Comparison of ENCODE assay signal across 9 mouse cellular contexts in genomic region chr1:131493966-131494898, GRCm38 (mm10). TPM values are rescaled to one million over a fixed set of nuclear protein-coding genes. Genes with fewer than 3 reads are reported as not detected.
DNase-seq lines count a peak whose midpoint lies in the region; ATAC-seq and TF ChIP-seq lines count a peak whose summit lies in the region.
"Had no signal": no experiment of that assay in that cellular context is flagged by ENCODE, and none has a peak within 500 bp of the region (broad histone marks: within the 10 kb centered on the region; RNA-seq: fewer than 3 reads in every experiment).

No protein-coding gene starts in this region.

- TF ChIP-seq CTCF in liver, postnatal 0 days (IDR thresholded peaks at IDR 0.05; ENCODE audit: low read depth): no peak

- no peak for TF ChIP-seq EP300 in liver, postnatal 0 days (IDR thresholded peaks at IDR 0.05; ENCODE audit: low read depth)

- WGBS in liver, embryonic 12.5 days (ENCODE audit: insufficient replicate concordance): 70% methylated on average over 4 of the region's 4 CpGs
- 72% methylated on average over 4 of the region's 4 CpGs for WGBS in liver, postnatal 0 days (ENCODE audit: insufficient replicate concordance)
- WGBS in forebrain, embryonic 12.5 days: 85% methylated on average over 4 of the region's 4 CpGs

- H3K4me2 ChIP-seq in liver, embryonic 12.5 days: no peak overlapping the region
- no peak overlapping the region for H3K4me2 ChIP-seq in liver, postnatal 0 days (ENCODE audit: low read depth, low read length)
- no peak overlapping the region for H3K4me2 ChIP-seq in forebrain, embryonic 12.5 days
- H3K4me2 ChIP-seq: hindbrain, embryonic 15.5 days had no signal

- no peak overlapping the region for H3K27ac ChIP-seq in liver, embryonic 12.5 days
- no peak overlapping the region for H3K27ac ChIP-seq in liver, postnatal 0 days (ENCODE audit: low read depth)
- H3K27ac ChIP-seq in forebrain, embryonic 12.5 days: no peak overlapping the region
- H3K27ac ChIP-seq: hindbrain, embryonic 15.5 days had no signal

- H3K27me3 ChIP-seq in liver, embryonic 12.5 days (replicated peaks): no peaks in the 10 kb centered on the region
- H3K27me3 ChIP-seq in liver, postnatal 0 days (ENCODE audit: insufficient read depth, low read length): no peaks in the 10 kb centered on the region
- H3K27me3 ChIP-seq in forebrain, embryonic 12.5 days: no peaks in the 10 kb centered on the region
- H3K27me3 ChIP-seq: hindbrain, embryonic 15.5 days had no signal

- H3K9me3 ChIP-seq in liver, embryonic 12.5 days (replicated peaks): no peaks in the 10 kb centered on the region
- H3K9me3 ChIP-seq in liver, postnatal 0 days (ENCODE audit: low read length): no peaks in the 10 kb centered on the region
- H3K9me3 ChIP-seq in forebrain, embryonic 12.5 days: no peaks in the 10 kb centered on the region
- H3K9me3 ChIP-seq: hindbrain, embryonic 15.5 days had no signal

- H3K4me1 ChIP-seq in liver, embryonic 12.5 days: peaks cover 19% of the 10 kb centered on the region
- peaks cover 10% of the 10 kb centered on the region; the same call in 1 of the 2 replicates for H3K4me1 ChIP-seq in liver, postnatal 0 days (ENCODE audit: insufficient read depth)
- peaks cover 9% of the 10 kb centered on the region; the same call in 1 of the 2 replicates for H3K4me1 ChIP-seq in forebrain, embryonic 12.5 days

- no peak for ATAC-seq in liver, embryonic 12.5 days
- ATAC-seq in liver, postnatal 0 days: no peak
- ATAC-seq in forebrain, embryonic 12.5 days (ENCODE audit: low FRiP score): no peak

- no peaks in the 10 kb centered on the region for H3K36me3 ChIP-seq in liver, embryonic 12.5 days
- no peaks in the 10 kb centered on the region; the same call in 1 of the 2 replicates for H3K36me3 ChIP-seq in liver, postnatal 0 days (replicated peaks; ENCODE audit: insufficient read depth, low read length)
- H3K36me3 ChIP-seq in forebrain, embryonic 12.5 days (replicated peaks): no peaks in the 10 kb centered on the region
- H3K36me3 ChIP-seq: hindbrain, embryonic 15.5 days had no signal

- DNase-seq in heart, adult 11 months: peak; percentile 90
- no peak for DNase-seq in heart, adult 18-20 months
- peak; percentile 15 for DNase-seq in liver
- DNase-seq in adrenal gland, adult (ENCODE audit: inconsistent age in 2 of 2, low spot score in 1 of 2): peak; percentile 42 to 69
- DNase-seq in cerebellum, postnatal 36 days: peak; percentile 39 to 47
- no peak for DNase-seq in liver, postnatal 0 days

- H3K9ac ChIP-seq in liver, embryonic 12.5 days: no peak overlapping the region
- no peak overlapping the region for H3K9ac ChIP-seq in liver, postnatal 0 days (replicated peaks)
- H3K9ac ChIP-seq in forebrain, embryonic 12.5 days: no peak overlapping the region
- H3K9ac ChIP-seq: hindbrain, embryonic 15.5 days had no signal

- no peak overlapping the region for H3K4me3 ChIP-seq in liver, embryonic 12.5 days
- no peak overlapping the region for H3K4me3 ChIP-seq in liver, postnatal 0 days (ENCODE audit: low read depth, low read length)
- H3K4me3 ChIP-seq in forebrain, embryonic 12.5 days (replicated peaks): no peak overlapping the region
- H3K4me3 ChIP-seq: hindbrain, embryonic 15.5 days had no signal

RNA-seq across cellular contexts. Expression of gene Srgap2, which starts 32.9 kb away (rescaled TPM):
- 10 to 100 TPM; 19.5 TPM for total RNA-seq in heart, adult 18-20 months (2021)
- polyA plus RNA-seq in liver, embryonic 12.5 days (2016; fragmentation: Nextera tagmentation; extraction: Ambion mirVana): 5.8 and 7.8 TPM in 2 replicates
- polyA plus RNA-seq in liver, postnatal 0 days (2015; fragmentation: Nextera tagmentation; extraction: Ambion mirVana): 4.1 TPM in 2 replicates
- polyA plus RNA-seq in forebrain, embryonic 12.5 days (2016; fragmentation: Nextera tagmentation; extraction: Ambion mirVana): 17.1 and 22.9 TPM in 2 replicates

RNA-seq across cellular contexts. Expression of gene Fam72a, which starts 33.5 kb away (rescaled TPM):
- total RNA-seq in heart, adult 18-20 months (2021): under 1 TPM; 0.87 to 0.89 TPM
- 3.4 and 3.7 TPM in 2 replicates for polyA plus RNA-seq in liver, embryonic 12.5 days (2016; fragmentation: Nextera tagmentation; extraction: Ambion mirVana)
- 1.2 and 1.5 TPM in 2 replicates for polyA plus RNA-seq in liver, postnatal 0 days (2015; fragmentation: Nextera tagmentation; extraction: Ambion mirVana)
- 5.3 and 5.5 TPM in 2 replicates for polyA plus RNA-seq in forebrain, embryonic 12.5 days (2016; fragmentation: Nextera tagmentation; extraction: Ambion mirVana)

Comparison
In these comparisons a context has a peak if more than half of its experiments do, and no peak if none do; other contexts are left out.
1. DNase-seq: peak in heart, adult 11 months (single experiment), liver (single experiment), adrenal gland, adult (2 of 2) and cerebellum, postnatal 36 days (2 of 2); none in heart, adult 18-20 months (0 of 2) and liver, postnatal 0 days (single experiment).